Mouse (Mus musculus): ENCODE measurements at regions not wholly inside any gene's neighbourhood (a gene's known extent, or its start where the extent isn't known, plus 50 kb on each side); places are given as distances from the start of the nearest gene placed in this dataset.

- no peak overlapping the region for H3K4me2 ChIP-seq
- H3K9ac ChIP-seq = no peak overlapping the region
- H3K27ac ChIP-seq = no peak overlapping the region
- no peaks in the 10 kb centered on the region for H3K36me3 ChIP-seq (replicated peaks)
- H3K4me3 ChIP-seq (replicated peaks) = no peak overlapping the region
- no peaks in the 10 kb centered on the region for H3K4me1 ChIP-seq
- 75% methylated on average over 4 of the region's 4 CpGs for WGBS
- no peaks in the 10 kb centered on the region for H3K27me3 ChIP-seq
- no peak for ATAC-seq (ENCODE audit: low FRiP score)
- no peaks in the 10 kb centered on the region for H3K9me3 ChIP-seq
These were observed 70.5 kb downstream of the Apip start for GRCm38 (mm10) chr2:103143985-103144384.

GRCm38 (mm10) chr2:103144420-103144819, 70.9 kb downstream of the Apip start:
- 92% methylated on average over 7 of the region's 7 CpGs for WGBS
- Histone ChIP-seq H3K9ac (no peak overlapping the region), H3K27ac (no peak overlapping the region), H3K4me1 (no peaks in the 10 kb centered on the region), H3K27me3 (no peaks in the 10 kb centered on the region), H3K36me3 (replicated peaks) (no peaks in the 10 kb centered on the region), H3K9me3 (no peaks in the 10 kb centered on the region), H3K4me3 (replicated peaks) (no peak overlapping the region), H3K4me2 (no peak overlapping the region)
- no peak for ATAC-seq (ENCODE audit: low FRiP score)

GRCm38 (mm10) chr2:103145058-103145457, 71.6 kb downstream of the Apip start:
- H3K27ac ChIP-seq = no peak overlapping the region
- H3K4me3 ChIP-seq (replicated peaks) = no peak overlapping the region
- H3K9ac ChIP-seq = no peak overlapping the region
- no peak for ATAC-seq (ENCODE audit: low FRiP score)
- H3K4me1 ChIP-seq = no peaks in the 10 kb centered on the region
- H3K9me3 ChIP-seq = no peaks in the 10 kb centered on the region
- H3K27me3 ChIP-seq = no peaks in the 10 kb centered on the region
- WGBS = 91% methylated on average over 3 of the region's 3 CpGs
- no peak overlapping the region for H3K4me2 ChIP-seq
- H3K36me3 ChIP-seq (replicated peaks) = no peaks in the 10 kb centered on the region

- Histone ChIP-seq H3K4me2 (no peak overlapping the region), H3K27me3 (no peaks in the 10 kb centered on the region), H3K4me1 (no peaks in the 10 kb centered on the region), H3K9ac (no peak overlapping the region), H3K9me3 (no peaks in the 10 kb centered on the region), H3K27ac (no peak overlapping the region), H3K36me3 (replicated peaks) (no peaks in the 10 kb centered on the region), H3K4me3 (replicated peaks) (no peak overlapping the region)
- no peak for ATAC-seq (ENCODE audit: low FRiP score)
- 94% methylated on average over 7 of the region's 7 CpGs for WGBS
These were observed 72.7 kb downstream of the Apip start for GRCm38 (mm10) chr2:103146132-103146531.

- no peak overlapping the region for H3K4me3 ChIP-seq (replicated peaks)
- H3K27me3 ChIP-seq = no peaks in the 10 kb centered on the region
- ATAC-seq (ENCODE audit: low FRiP score) = no peak
- H3K9ac ChIP-seq = no peak overlapping the region
- no peaks in the 10 kb centered on the region for H3K4me1 ChIP-seq
- no peaks in the 10 kb centered on the region for H3K9me3 ChIP-seq
- WGBS = 95% methylated on average over 1 of the region's 1 CpGs
- H3K4me2 ChIP-seq = no peak overlapping the region
- H3K27ac ChIP-seq = no peak overlapping the region
- H3K36me3 ChIP-seq (replicated peaks) = no peaks in the 10 kb centered on the region
These were observed 79.8 kb downstream of the Apip start for GRCm38 (mm10) chr2:103153261-103153660.

- Histone ChIP-seq H3K4me2 (no peak overlapping the region), H3K27me3 (no peaks in the 10 kb centered on the region), H3K4me3 (replicated peaks) (no peak overlapping the region), H3K9me3 (no peaks in the 10 kb centered on the region), H3K27ac (no peak overlapping the region), H3K36me3 (replicated peaks) (no peaks in the 10 kb centered on the region), H3K4me1 (no peaks in the 10 kb centered on the region), H3K9ac (no peak overlapping the region)
- ATAC-seq (ENCODE audit: low FRiP score) = no peak
- 73% methylated on average over 2 of the region's 2 CpGs for WGBS
These were observed 94.3 kb downstream of the Apip start for GRCm38 (mm10) chr2:103167741-103168140.

GRCm38 (mm10) chr2:103168266-103168665, 94.8 kb downstream of the Apip start:
- H3K4me1 ChIP-seq = no peaks in the 10 kb centered on the region
- no peaks in the 10 kb centered on the region for H3K36me3 ChIP-seq (replicated peaks)
- no peak for ATAC-seq (ENCODE audit: low FRiP score)
- no peak overlapping the region for H3K4me2 ChIP-seq
- no peak overlapping the region for H3K9ac ChIP-seq
- H3K27ac ChIP-seq = no peak overlapping the region
- H3K4me3 ChIP-seq (replicated peaks) = no peak overlapping the region
- no peaks in the 10 kb centered on the region for H3K27me3 ChIP-seq
- H3K9me3 ChIP-seq = no peaks in the 10 kb centered on the region

GRCm38 (mm10) chr2:103177361-103177760, 103.9 kb downstream of the Apip start:
- H3K9ac ChIP-seq = no peak overlapping the region
- WGBS = 81% methylated on average over 2 of the region's 2 CpGs
- no peak overlapping the region for H3K27ac ChIP-seq
- no peak overlapping the region for H3K4me2 ChIP-seq
- no peaks in the 10 kb centered on the region for H3K36me3 ChIP-seq (replicated peaks)
- no peak for ATAC-seq (ENCODE audit: low FRiP score)
- H3K9me3 ChIP-seq = no peaks in the 10 kb centered on the region
- 0 out of 2 replicates have a peak, but pooled peaks cover 6% of the 10 kb centered on the region for H3K4me1 ChIP-seq
- H3K4me3 ChIP-seq (replicated peaks) = no peak overlapping the region
- peaks cover 8% of the 10 kb centered on the region for H3K27me3 ChIP-seq

GRCm38 (mm10) chr2:103180298-103180927, 106.9 kb downstream of the Apip start:
- Histone ChIP-seq H3K27me3 (peaks cover 23% of the 10 kb centered on the region), H3K4me3 (replicated peaks) (no peak overlapping the region), H3K4me1 (0 out of 2 replicates have a peak, but pooled peaks cover 6% of the 10 kb centered on the region), H3K4me2 (no peak overlapping the region), H3K9me3 (no peaks in the 10 kb centered on the region), H3K9ac (no peak overlapping the region), H3K36me3 (replicated peaks) (no peaks in the 10 kb centered on the region), H3K27ac (no peak overlapping the region)
- 23% methylated on average over 4 of the region's 4 CpGs for WGBS
- peak; percentile 58; the same call in 1 of the 2 replicates for ATAC-seq (ENCODE audit: low FRiP score)

- Histone ChIP-seq H3K36me3 (replicated peaks) (no peaks in the 10 kb centered on the region), H3K9ac (no peak overlapping the region), H3K27me3 (peaks cover 19% of the 10 kb centered on the region), H3K4me3 (replicated peaks) (no peak overlapping the region), H3K9me3 (no peaks in the 10 kb centered on the region), H3K4me2 (no peak overlapping the region), H3K27ac (no peak overlapping the region), H3K4me1 (no peaks in the 10 kb centered on the region)
- WGBS = 86% methylated on average over 4 of the region's 4 CpGs
- no peak for ATAC-seq (ENCODE audit: low FRiP score)
These were observed 113.3 kb downstream of the Apip start for GRCm38 (mm10) chr2:103186751-103187260.

GRCm38 (mm10) chr2:103192591-103192990, 110.5 kb downstream of the Ehf start:
- 65% methylated on average over 4 of the region's 4 CpGs for WGBS
- Histone ChIP-seq H3K9ac (no peak overlapping the region), H3K4me3 (replicated peaks) (no peak overlapping the region), H3K4me2 (no peak overlapping the region), H3K27me3 (no peaks in the 10 kb centered on the region), H3K36me3 (replicated peaks) (no peaks in the 10 kb centered on the region), H3K27ac (no peak overlapping the region), H3K4me1 (no peaks in the 10 kb centered on the region), H3K9me3 (no peaks in the 10 kb centered on the region)
- ATAC-seq (ENCODE audit: low FRiP score) = no peak

- no peaks in the 10 kb centered on the region for H3K9me3 ChIP-seq
- no peak overlapping the region for H3K27ac ChIP-seq
- H3K27me3 ChIP-seq = no peaks in the 10 kb centered on the region
- H3K4me1 ChIP-seq = no peaks in the 10 kb centered on the region
- H3K9ac ChIP-seq = no peak overlapping the region
- no peak overlapping the region for H3K4me2 ChIP-seq
- no peaks in the 10 kb centered on the region for H3K36me3 ChIP-seq (replicated peaks)
- no peak for ATAC-seq (ENCODE audit: low FRiP score)
- 91% methylated on average over 6 of the region's 6 CpGs for WGBS
- H3K4me3 ChIP-seq (replicated peaks) = no peak overlapping the region
These were observed 102.8 kb downstream of the Ehf start for GRCm38 (mm10) chr2:103200313-103200712.

GRCm38 (mm10) chr2:103205046-103205445, 98.0 kb downstream of the Ehf start:
- WGBS = 95% methylated on average over 8 of the region's 8 CpGs
- Histone ChIP-seq H3K9me3 (no peaks in the 10 kb centered on the region), H3K4me1 (no peaks in the 10 kb centered on the region), H3K4me2 (no peak overlapping the region), H3K27me3 (no peaks in the 10 kb centered on the region), H3K36me3 (replicated peaks) (no peaks in the 10 kb centered on the region), H3K27ac (no peak overlapping the region), H3K9ac (no peak overlapping the region), H3K4me3 (replicated peaks) (no peak overlapping the region)
- no peak for ATAC-seq (ENCODE audit: low FRiP score)

All from forebrain, embryonic 12.5 days (tissue).